ENCODE assay signal across 9 mouse cellular contexts in the genomic region with DNA sequence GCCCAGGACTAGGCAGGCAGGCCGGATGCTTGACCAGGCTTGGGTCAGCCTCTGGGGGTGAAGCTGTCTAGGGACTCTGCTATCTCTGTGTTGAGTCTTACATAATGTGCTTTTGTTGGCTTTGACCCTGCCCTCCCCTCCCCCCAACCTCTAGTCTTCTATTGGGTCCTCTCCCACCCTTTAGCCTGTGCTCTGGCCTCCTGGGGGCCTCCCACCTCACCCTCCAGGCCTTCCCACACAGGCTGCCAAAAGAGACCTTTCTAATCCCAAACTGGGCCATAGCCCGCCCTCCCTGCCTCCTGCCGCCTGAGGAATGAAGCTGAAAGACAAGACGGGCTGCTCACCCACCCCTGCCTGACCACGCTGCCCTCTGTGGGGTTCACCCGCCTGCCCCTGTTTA. TPM values are rescaled to one million over a fixed set of nuclear protein-coding genes. Genes with fewer than 3 reads are reported as not detected.
DNase-seq lines count a peak whose midpoint lies in the region; TF ChIP-seq lines count a peak whose summit lies in the region.
"Had no signal": no experiment of that assay in that cellular context is flagged by ENCODE, and none has a peak within 500 bp of the region (broad histone marks: within the 10 kb centered on the region; RNA-seq: fewer than 3 reads in every experiment).

No protein-coding gene starts in this region.

- no peaks in the 10 kb centered on the region for H3K9me3 ChIP-seq in midbrain, embryonic 10.5 days (replicated peaks)

- no peak for TF ChIP-seq CTCF in gastrocnemius, adult 2 months (IDR thresholded peaks at IDR 0.05)

- H3K4me1 ChIP-seq in midbrain, embryonic 10.5 days = peaks cover 80% of the 10 kb centered on the region

- intact Hi-C loops in gastrocnemius, adult 2 months (cut with DNase I) = no loop called here

- DNase-seq in gastrocnemius, adult 2 months = no peak
- no peak for DNase-seq in gastrocnemius, postnatal 10 days
- DNase-seq in Muller cell, postnatal 12 days (ENCODE audit: inconsistent ontology term) = peak; percentile 90
- peak; percentile 40 for DNase-seq in heart, postnatal 4 days
- peak; percentile 48 for DNase-seq in midbrain, embryonic 10.5 days (ENCODE audit: low spot score)
- DNase-seq in frontal cortex, postnatal 14 days (ENCODE audit: low spot score in 2 of 2) = no peak
- DNase-seq in urinary bladder, adult 18-20 months (ENCODE audit: low spot score in 2 of 2) = no peak
- DNase-seq in thymus, postnatal 36 days = no peak

- no peak overlapping the region; the same call in 1 of the 2 replicates for H3K4me3 ChIP-seq in gastrocnemius, adult 2 months
- peak overlapping the region; percentile 16 for H3K4me3 ChIP-seq in midbrain, embryonic 10.5 days
- H3K4me3 ChIP-seq: erythroblast, embryonic 14.5 days had no signal

- no peaks in the 10 kb centered on the region for H3K36me3 ChIP-seq in midbrain, embryonic 10.5 days

- H3K27me3 ChIP-seq in midbrain, embryonic 10.5 days (ENCODE audit: low read depth, poor library complexity, severe bottlenecking) = peaks cover 23% of the 10 kb centered on the region

- H3K27ac ChIP-seq in gastrocnemius, adult 2 months = peak overlapping the region; percentile 89
- peak overlapping the region; percentile 78 for H3K27ac ChIP-seq in midbrain, embryonic 10.5 days (replicated peaks)

- WGBS in midbrain, embryonic 10.5 days = 12% methylated on average over 6 of the region's 6 CpGs

RNA-seq across cellular contexts. Expression of a gene that starts 5.1 kb away (rescaled TPM):
- total RNA-seq in gastrocnemius, adult 2 months (2021) = 1 to 10 TPM; 4.8 to 7.2 TPM
- total RNA-seq in gastrocnemius, postnatal 10 days (2021) = 10 to 100 TPM; 16.5 to 22.5 TPM
- 10 to 100 TPM; 45.4 to 46.0 TPM for total RNA-seq in heart, postnatal 4 days (2021)
- 23.5 and 25.5 TPM in 2 replicates for polyA plus RNA-seq in midbrain, embryonic 10.5 days (2016; fragmentation: Nextera tagmentation; extraction: Ambion mirVana)

RNA-seq across cellular contexts. Expression of a gene that starts 34.0 kb away (rescaled TPM):
- 1 to 10 TPM; 2.0 to 3.9 TPM for total RNA-seq in gastrocnemius, adult 2 months (2021)
- 10 to 100 TPM; 10.5 to 18.5 TPM for total RNA-seq in gastrocnemius, postnatal 10 days (2021)
- 10 to 100 TPM; 34.8 to 39.6 TPM for total RNA-seq in heart, postnatal 4 days (2021)
- polyA plus RNA-seq in midbrain, embryonic 10.5 days (2016; fragmentation: Nextera tagmentation; extraction: Ambion mirVana) = 31.4 and 45.6 TPM in 2 replicates

Comparison
In these comparisons a context has a peak if more than half of its experiments do, and no peak if none do; other contexts are left out.
1. DNase-seq: peak in Muller cell, postnatal 12 days (single experiment), heart, postnatal 4 days (single experiment) and midbrain, embryonic 10.5 days (single experiment); none in gastrocnemius, adult 2 months (single experiment), gastrocnemius, postnatal 10 days (single experiment), frontal cortex, postnatal 14 days (0 of 2), urinary bladder, adult 18-20 months (0 of 2) and thymus, postnatal 36 days (0 of 2).